Mouse (Mus musculus) ES-E14 (cell line): ENCODE data around the gene Taf1c.

Experiments used
- CHD2 ChIP-seq: IDR thresholded peaks from 2 replicates; pipeline ENCODE4 v1.6.1; 2014; ENCODE audit warnings: mild to moderate bottlenecking, low read depth, low read length, inconsistent platforms
- HCFC1 ChIP-seq: IDR thresholded peaks from 2 replicates; pipeline ENCODE4 v1.6.1; 2012; ENCODE audit warnings: low read length, inconsistent platforms, borderline replicate concordance; ENCODE audit not compliant: insufficient read depth
- ZNF384 ChIP-seq: IDR thresholded peaks from 2 replicates; pipeline ENCODE4 v1.6.1; 2012; ENCODE audit warnings: low read depth, low read length, inconsistent platforms

- no peak for TF ChIP-seq HCFC1
- no peak for TF ChIP-seq CHD2
- TF ChIP-seq ZNF384 = no peak
Measured at GRCm38 (mm10) chr8:119635378-119635777, 30.4 kb upstream of the Taf1c start, which contains the start of gene Kcng4.
